Mouse (Mus musculus): ENCODE results near the gene Gm17783. TPM values are rescaled to one million over a fixed set of nuclear protein-coding genes. Genes with fewer than 3 reads are reported as not detected.

The Gm17783 gene
- total and polyA plus RNA-seq, 3 experiments, result not detected

- dilution Hi-C loops (cut with MboI; ENCODE audit: extremely low pct_ligation_motif_present, extremely low pct_unique_long_range_greater_than_20kb, low sequenced_read_pairs), result no loop called here
- H3K9ac ChIP-seq (ENCODE audit: insufficient read depth, low read depth), result no peak overlapping the region
Observed at GRCm38 (mm10) chr16:45495326-45495725, 36.5 kb downstream of the Gm17783 start.

GRCm38 (mm10) chr16:45492927-45493326 lies 38.9 kb downstream of the Gm17783 start, which contains the start of gene Gm609:
TSS of gene Gm609 (minus strand) at chr16:45492969.
- in situ Hi-C loops (cut with MboI; ENCODE audit: low pct_ligation_motif_present, low pct_unique_long_range_greater_than_20kb, low sequenced_read_pairs), result no loop called here
- no peaks in the 10 kb centered on the region for H3K9me3 ChIP-seq (replicated peaks; ENCODE audit: low read length)

More at GRCm38 (mm10) chr16:45495326-45495725, 36.5 kb downstream of the Gm17783 start:
- H3K4me2 ChIP-seq (ENCODE audit: insufficient read depth, low read depth, poor library complexity, severe bottlenecking), result no peak overlapping the region
- no peak overlapping the region for H3K27ac ChIP-seq (ENCODE audit: insufficient read depth, low read depth)
- H3K27me3 ChIP-seq (replicated peaks), result no peaks in the 10 kb centered on the region
- TF ChIP-seq HCFC1 (IDR thresholded peaks at IDR 0.05; ENCODE audit: low read depth, low read length) (no peak), ZC3H11A (IDR thresholded peaks at IDR 0.05; ENCODE audit: low read depth, low read length) (no peak), JUND (conservative IDR thresholded peaks at IDR 0.05; ENCODE audit: low read depth, low read length) (no peak), UBTF (IDR thresholded peaks at IDR 0.05; ENCODE audit: low read depth, low read length) (no peak), MYC (IDR thresholded peaks at IDR 0.05; ENCODE audit: low read depth, low read length) (no peak), CTCF (conservative IDR thresholded peaks at IDR 0.05 in 1 of 2, IDR thresholded peaks at IDR 0.05 in 1 of 2; ENCODE audit: low read depth in 2 of 2, low read length in 2 of 2) (no peak), EP300 (IDR thresholded peaks at IDR 0.05; ENCODE audit: low read length) (no peak), POLR2AphosphoS2 (IDR thresholded peaks at IDR 0.05; ENCODE audit: low read depth, low read length) (no peak), TBP (conservative IDR thresholded peaks at IDR 0.05; ENCODE audit: low read depth, low read length) (no peak), SMC3 (IDR thresholded peaks at IDR 0.05; ENCODE audit: low read depth, low read length) (no peak), ZMIZ1 (IDR thresholded peaks at IDR 0.05; ENCODE audit: low read depth, low read length) (no peak), SIN3A (IDR thresholded peaks at IDR 0.05; ENCODE audit: low read length) (no peak), MAX (IDR thresholded peaks at IDR 0.05; ENCODE audit: low read length) (no peak), ZKSCAN1 (IDR thresholded peaks at IDR 0.05; ENCODE audit: borderline replicate concordance, low read depth, low read length) (no peak), PAX5 (IDR thresholded peaks at IDR 0.05; ENCODE audit: low read length) (no peak), MAZ (IDR thresholded peaks at IDR 0.05; ENCODE audit: low read depth, low read length) (no peak), POLR2A (IDR thresholded peaks at IDR 0.05; ENCODE audit: low read depth, low read length) (no peak)
- in situ Hi-C loops (cut with MboI; ENCODE audit: low pct_ligation_motif_present, low pct_unique_long_range_greater_than_20kb, low sequenced_read_pairs), result no loop called here
- no peak overlapping the region for H3K4me3 ChIP-seq (replicated peaks in 1 of 3; ENCODE audit: low read depth in 2 of 3, low read length in 2 of 3, poor library complexity in 1 of 3)
- no peaks in the 10 kb centered on the region for H3K9me3 ChIP-seq (replicated peaks; ENCODE audit: low read length)
- H3K36me3 ChIP-seq (replicated peaks in 1 of 2; ENCODE audit: control insufficient read depth in 1 of 2, insufficient read depth in 1 of 2, low read length in 1 of 2), result no peaks in the 10 kb centered on the region
- H3K79me2 ChIP-seq (replicated peaks; ENCODE audit: control insufficient read depth, extremely low read depth, insufficient read depth, poor library complexity, severe bottlenecking), result no peaks in the 10 kb centered on the region
- no peaks in the 10 kb centered on the region for H3K4me1 ChIP-seq (ENCODE audit: control insufficient read depth in 1 of 2, insufficient read depth in 2 of 2)
- DNase-seq (ENCODE audit: extremely low read depth), result no peak

More at GRCm38 (mm10) chr16:45492927-45493326, 38.9 kb downstream of the Gm17783 start, which contains the start of gene Gm609:
- TF ChIP-seq UBTF (IDR thresholded peaks at IDR 0.05; ENCODE audit: low read depth, low read length), result no peak
- TF ChIP-seq MAZ (IDR thresholded peaks at IDR 0.05; ENCODE audit: low read depth, low read length), result no peak
- no peak for TF ChIP-seq TBP (conservative IDR thresholded peaks at IDR 0.05; ENCODE audit: low read depth, low read length)
- no peak for TF ChIP-seq MEF2A (IDR thresholded peaks at IDR 0.05; ENCODE audit: borderline replicate concordance, low read depth, low read length)
- no peak for TF ChIP-seq POLR2A (IDR thresholded peaks at IDR 0.05; ENCODE audit: low read depth, low read length)
- TF ChIP-seq CTCF (conservative IDR thresholded peaks at IDR 0.05 in 1 of 2, IDR thresholded peaks at IDR 0.05 in 1 of 2; ENCODE audit: low read depth in 2 of 2, low read length in 2 of 2), result no peak
- TF ChIP-seq RAD21 (IDR thresholded peaks at IDR 0.05; ENCODE audit: low read depth, low read length), result no peak
- no peak for TF ChIP-seq E2F4 (IDR thresholded peaks at IDR 0.05; ENCODE audit: insufficient replicate concordance, low read depth, low read length)
- no peak within 1 kb of the TSS for H3K4me3 ChIP-seq (replicated peaks in 1 of 3; ENCODE audit: low read depth in 2 of 3, low read length in 2 of 3, poor library complexity in 1 of 3)
- H3K9ac ChIP-seq (ENCODE audit: insufficient read depth, low read depth), result no peak within 1 kb of the TSS
- H3K27me3 ChIP-seq (replicated peaks), result no peaks in the 10 kb centered on the region
- no peak within 1 kb of the TSS for H3K27ac ChIP-seq (ENCODE audit: insufficient read depth, low read depth)
- H3K4me1 ChIP-seq (ENCODE audit: control insufficient read depth in 1 of 2, insufficient read depth in 2 of 2), result no peaks in the 10 kb centered on the region
- no peaks in the 10 kb centered on the region for H3K36me3 ChIP-seq (replicated peaks in 1 of 2; ENCODE audit: control insufficient read depth in 1 of 2, insufficient read depth in 1 of 2, low read length in 1 of 2)
- no peak for DNase-seq (ENCODE audit: extremely low read depth)
- no peaks in the 10 kb centered on the region for H3K79me2 ChIP-seq (replicated peaks; ENCODE audit: control insufficient read depth, extremely low read depth, insufficient read depth, poor library complexity, severe bottlenecking)
- dilution Hi-C loops (cut with MboI; ENCODE audit: extremely low pct_ligation_motif_present, extremely low pct_unique_long_range_greater_than_20kb, low sequenced_read_pairs), result no loop called here
- no peak within 1 kb of the TSS for H3K4me2 ChIP-seq (ENCODE audit: insufficient read depth, low read depth, poor library complexity, severe bottlenecking)

Data from CH12.LX (cell line).